Mouse (Mus musculus) intestine, postnatal 0 days (tissue): Measurements from ENCODE around the gene Tmem189. TPM values are rescaled to one million over a fixed set of nuclear protein-coding genes. Genes with fewer than 3 reads are reported as not detected.

Experiments used
- ATAC-seq: fragments of 200-750 bp; cut with Nextera tagmentation; 2 replicates; pipeline ENCODE4 v1.8.0; 2017; ENCODE audit warnings: mild to moderate bottlenecking, moderate TSS enrichment, moderate library complexity
- H3K27ac ChIP-seq: fragments of 300-500 bp; sonication (generic); 2 replicates; pipeline ENCODE4 v1.5.1; 2014; ENCODE audit warnings: mild to moderate bottlenecking, low read depth, low read length, moderate library complexity
- H3K27me3 ChIP-seq: fragments of 300-500 bp; sonication (generic); replicated peaks from 2 replicates; pipeline ENCODE4 v1.6.1; 2014; ENCODE audit warnings: low read length, mixed read lengths; ENCODE audit not compliant: control insufficient read depth, insufficient read depth
- H3K36me3 ChIP-seq: fragments of 300-500 bp; sonication (generic); 2 replicates; pipeline ENCODE4 v1.6.1; 2014; ENCODE audit warnings: mild to moderate bottlenecking, moderate library complexity; ENCODE audit not compliant: control insufficient read depth, insufficient read depth
- H3K4me1 ChIP-seq: fragments of 300-500 bp; sonication (generic); replicated peaks from 2 replicates; pipeline ENCODE4 v1.6.1; 2014; ENCODE audit warnings: antibody characterized with exemption, low read length, mixed read lengths; ENCODE audit not compliant: control insufficient read depth, insufficient read depth
- H3K4me2 ChIP-seq: fragments of 300-500 bp; sonication (generic); replicated peaks from 2 replicates; pipeline ENCODE4 v1.6.1; 2014; ENCODE audit warnings: low read depth, mild to moderate bottlenecking, moderate library complexity
- H3K4me3 ChIP-seq: fragments of 300-500 bp; sonication (generic); 2 replicates; pipeline ENCODE4 v1.5.1; 2014; ENCODE audit warnings: low read depth, low read length
- H3K9ac ChIP-seq: fragments of 300-500 bp; sonication (generic); 2 replicates; pipeline ENCODE4 v1.6.1; 2014; ENCODE audit warnings: mild to moderate bottlenecking, low read depth, low read length
- H3K9me3 ChIP-seq: fragments of 300-500 bp; sonication (generic); 2 replicates; pipeline ENCODE4 v1.6.1; 2016; ENCODE audit warnings: mixed run types; ENCODE audit not compliant: control insufficient read depth
- CTCF ChIP-seq: sonication (generic); IDR thresholded peaks from 2 replicates; pipeline ENCODE4 v1.5.1; 2016; ENCODE audit warnings: low read depth, mild to moderate bottlenecking, control low read depth, antibody characterized with exemption, moderate library complexity
- WGBS: fragments of 180-500 bp; shearing (Covaris S2); extraction: QIAGEN DNeasy Blood & Tissue Kit; methylation state at CpG from one replicate; pipeline ENCODE4 v1.1.7; 2014; 5-methylcytosine and 5-hydroxymethylcytosine counted together
- polyA plus RNA-seq: library from polyadenylated mRNA; unstranded; fragments of >200 nt; fragmentation: Nextera tagmentation; extraction: Ambion mirVana; gene quantifications from 2 replicates; pipeline ENCODE4 v1.2.1, GENCODE M21; 2015

The Tmem189 gene
- polyA plus RNA-seq, 1 experiment from 2014 or later = 26.8 TPM

GRCm38 (mm10) chr2:167632731-167633536 lies 56.7 kb downstream of the Tmem189 start:
- H3K27me3 ChIP-seq = no peaks in the 10 kb centered on the region
- 68% methylated on average over 12 of the region's 12 CpGs for WGBS
- H3K4me1 ChIP-seq = peaks cover 30% of the 10 kb centered on the region
- no peak overlapping the region for H3K9ac ChIP-seq
- peak overlapping the region; percentile 90; the same call in 1 of the 2 replicates for H3K4me3 ChIP-seq
- 0 out of 2 replicates have a peak, but pooled peaks cover 6% of the 10 kb centered on the region for H3K36me3 ChIP-seq
- peak overlapping the region; percentile 89 for H3K4me2 ChIP-seq
- no peak for ATAC-seq
- no peaks in the 10 kb centered on the region for H3K9me3 ChIP-seq
- peak overlapping the region; percentile 90 for H3K27ac ChIP-seq
- no peak for TF ChIP-seq CTCF

GRCm38 (mm10) chr2:167631591-167632448 lies 57.8 kb downstream of the Tmem189 start, which contains the start of gene Ube2v1:
Gene Ube2v1, minus strand, starts transcription at chr2:167632095.
- Histone ChIP-seq H3K9me3 (no peaks in the 10 kb centered on the region), H3K36me3 (peaks cover 17% of the 10 kb centered on the region), H3K27ac (peak within 1 kb of the TSS; percentile 90), H3K9ac (peak within 1 kb of the TSS; percentile 96), H3K27me3 (no peaks in the 10 kb centered on the region), H3K4me2 (peak within 1 kb of the TSS; percentile 89), H3K4me3 (peak within 1 kb of the TSS; percentile 90), H3K4me1 (peaks cover 30% of the 10 kb centered on the region)
- peak; percentile 54 for TF ChIP-seq CTCF
- under 1% methylated on average over 83 of the region's 87 CpGs for WGBS
- ATAC-seq = peak; percentile 88

GRCm38 (mm10) chr2:167631181-167631590 lies 58.4 kb downstream of the Tmem189 start:
- Histone ChIP-seq H3K9me3 (no peaks in the 10 kb centered on the region), H3K9ac (peak overlapping the region; percentile 96), H3K27me3 (no peaks in the 10 kb centered on the region), H3K4me2 (peak overlapping the region; percentile 89), H3K4me3 (peak overlapping the region; percentile 90), H3K36me3 (peaks cover 18% of the 10 kb centered on the region), H3K4me1 (peaks cover 30% of the 10 kb centered on the region), H3K27ac (peak overlapping the region; percentile 90)
- ATAC-seq = no peak
- TF ChIP-seq CTCF = no peak
- WGBS = under 1% methylated on average over 31 of the region's 31 CpGs

GRCm38 (mm10) chr2:167630421-167630820 lies 59.2 kb downstream of the Tmem189 start:
- 50% methylated on average over 5 of the region's 5 CpGs for WGBS
- H3K36me3 ChIP-seq = peaks cover 18% of the 10 kb centered on the region
- peak overlapping the region; percentile 89 for H3K4me2 ChIP-seq
- H3K4me3 ChIP-seq = peak overlapping the region; percentile 90
- ATAC-seq = no peak
- H3K4me1 ChIP-seq = peaks cover 30% of the 10 kb centered on the region
- H3K9me3 ChIP-seq = no peaks in the 10 kb centered on the region
- H3K27me3 ChIP-seq = no peaks in the 10 kb centered on the region
- TF ChIP-seq CTCF = no peak
- peak overlapping the region; percentile 96 for H3K9ac ChIP-seq
- H3K27ac ChIP-seq = no peak overlapping the region

GRCm38 (mm10) chr2:167629665-167630209 lies 59.9 kb downstream of the Tmem189 start:
- TF ChIP-seq CTCF = no peak
- Histone ChIP-seq H3K9me3 (no peaks in the 10 kb centered on the region), H3K4me3 (no peak overlapping the region), H3K36me3 (peaks cover 18% of the 10 kb centered on the region), H3K27ac (peak overlapping the region; percentile 21), H3K4me2 (peak overlapping the region; percentile 89), H3K9ac (no peak overlapping the region), H3K27me3 (no peaks in the 10 kb centered on the region), H3K4me1 (peaks cover 34% of the 10 kb centered on the region)
- ATAC-seq = no peak
- WGBS = 66% methylated on average over 11 of the region's 11 CpGs

GRCm38 (mm10) chr2:167628872-167629271 lies 60.8 kb downstream of the Tmem189 start:
- ATAC-seq = no peak
- peak overlapping the region; percentile 21; the same call in 1 of the 2 replicates for H3K27ac ChIP-seq
- WGBS = 13% methylated on average over 4 of the region's 4 CpGs
- no peak overlapping the region for H3K9ac ChIP-seq
- H3K9me3 ChIP-seq = no peaks in the 10 kb centered on the region
- peaks cover 30% of the 10 kb centered on the region for H3K4me1 ChIP-seq
- peaks cover 18% of the 10 kb centered on the region for H3K36me3 ChIP-seq
- TF ChIP-seq CTCF = no peak
- H3K27me3 ChIP-seq = no peaks in the 10 kb centered on the region
- H3K4me3 ChIP-seq = no peak overlapping the region
- no peak overlapping the region for H3K4me2 ChIP-seq
